Mouse (Mus musculus): ENCODE measurements around the gene Flt4. TPM values are rescaled to one million over a fixed set of nuclear protein-coding genes. Genes with fewer than 3 reads are reported as not detected.

Gene Flt4
- polyA plus RNA-seq, 2 experiments: 2.2 to 2.8 TPM

- Histone ChIP-seq H3K27ac (peak overlapping the region; percentile 19), H3K9me3 (ENCODE audit: control insufficient read depth, low read length) (no peaks in the 10 kb centered on the region), H3K4me2 (ENCODE audit: low read depth) (peak overlapping the region; percentile 21; the same call in 1 of the 2 replicates), H3K9ac (replicated peaks) (no peak overlapping the region; the same call in 1 of the 2 replicates), H3K4me1 (replicated peaks; ENCODE audit: control insufficient read depth in 2 of 2, insufficient read depth in 2 of 2, low read length in 1 of 2) (peaks cover 11 to 22% of the 10 kb centered on the region in 2 experiments; a peak in 3 of 4 replicates), H3K36me3 (replicated peaks; ENCODE audit: control insufficient read depth, insufficient read depth, low read depth) (no peaks in the 10 kb centered on the region), H3K27me3 (ENCODE audit: control insufficient read depth, insufficient read depth, low read length) (no peaks in the 10 kb centered on the region), H3K4me3 (ENCODE audit: insufficient read depth in 1 of 2, low read depth in 2 of 2, low read length in 2 of 2) (no peak overlapping the region)
- WGBS (ENCODE audit: insufficient replicate concordance): 55% methylated on average over 18 of the region's 18 CpGs
- DNase-seq (ENCODE audit: low read depth in 3 of 3, low spot score in 3 of 3) (peak; percentile 39 to 53 (median 45)), ATAC-seq (ENCODE audit: insufficient read depth) (no peak)
- TF ChIP-seq EP300 (IDR thresholded peaks at IDR 0.05; ENCODE audit: low read depth) (no peak), CTCF (IDR thresholded peaks at IDR 0.05; ENCODE audit: low read depth) (peak; percentile 77)
These were observed 41.3 kb downstream of the Flt4 start for GRCm38 (mm10) chr11:49650113-49650993.

- WGBS (ENCODE audit: insufficient replicate concordance): 44% methylated on average over 16 of the region's 16 CpGs
- H3K27ac ChIP-seq: peak overlapping the region; percentile 19
- TF ChIP-seq CTCF (IDR thresholded peaks at IDR 0.05; ENCODE audit: low read depth): no peak
- TF ChIP-seq EP300 (IDR thresholded peaks at IDR 0.05; ENCODE audit: low read depth): peak; percentile 74
- peak; percentile 50 to 58 (median 58) for DNase-seq (ENCODE audit: low read depth in 3 of 3, low spot score in 3 of 3)
- H3K4me1 ChIP-seq (replicated peaks; ENCODE audit: control insufficient read depth in 2 of 2, insufficient read depth in 2 of 2, low read length in 1 of 2): peaks cover 11 to 22% of the 10 kb centered on the region in 2 experiments; a peak in 3 of 4 replicates
- H3K36me3 ChIP-seq (replicated peaks; ENCODE audit: control insufficient read depth, insufficient read depth, low read depth): no peaks in the 10 kb centered on the region
- H3K4me2 ChIP-seq (ENCODE audit: low read depth): peak overlapping the region; percentile 21
- no peaks in the 10 kb centered on the region for H3K27me3 ChIP-seq (ENCODE audit: control insufficient read depth, insufficient read depth, low read length)
- H3K4me3 ChIP-seq (ENCODE audit: insufficient read depth in 1 of 2, low read depth in 2 of 2, low read length in 2 of 2): no peak overlapping the region
- peak; percentile 85 for ATAC-seq (ENCODE audit: insufficient read depth)
- H3K9ac ChIP-seq (replicated peaks): peak overlapping the region; percentile 23
- H3K9me3 ChIP-seq (ENCODE audit: control insufficient read depth, low read length): no peaks in the 10 kb centered on the region
These were observed 42.1 kb downstream of the Flt4 start for GRCm38 (mm10) chr11:49650994-49651761.

GRCm38 (mm10) chr11:49651762-49652322 is 42.8 kb downstream of the Flt4 start:
- peak in 1 of 3 experiments; percentile 27 for DNase-seq (ENCODE audit: low read depth in 3 of 3, low spot score in 3 of 3)
- Histone ChIP-seq H3K27ac (peak overlapping the region; percentile 19), H3K4me1 (replicated peaks; ENCODE audit: control insufficient read depth in 2 of 2, insufficient read depth in 2 of 2, low read length in 1 of 2) (peaks cover 11 to 22% of the 10 kb centered on the region in 2 experiments; a peak in 3 of 4 replicates), H3K36me3 (replicated peaks; ENCODE audit: control insufficient read depth, insufficient read depth, low read depth) (no peaks in the 10 kb centered on the region), H3K27me3 (ENCODE audit: control insufficient read depth, insufficient read depth, low read length) (no peaks in the 10 kb centered on the region), H3K9me3 (ENCODE audit: control insufficient read depth, low read length) (no peaks in the 10 kb centered on the region), H3K9ac (replicated peaks) (no peak overlapping the region), H3K4me2 (ENCODE audit: low read depth) (peak overlapping the region; percentile 21), H3K4me3 (ENCODE audit: insufficient read depth in 1 of 2, low read depth in 2 of 2, low read length in 2 of 2) (no peak overlapping the region)
- peak; percentile 57 for ATAC-seq (ENCODE audit: insufficient read depth)
- 37% methylated on average over 10 of the region's 10 CpGs for WGBS (ENCODE audit: insufficient replicate concordance)
- TF ChIP-seq CTCF (IDR thresholded peaks at IDR 0.05; ENCODE audit: low read depth): no peak
- TF ChIP-seq EP300 (IDR thresholded peaks at IDR 0.05; ENCODE audit: low read depth): no peak

GRCm38 (mm10) chr11:49652401-49653078 is 43.5 kb downstream of the Flt4 start:
- DNase-seq (ENCODE audit: low read depth in 3 of 3, low spot score in 3 of 3) (peak; percentile 67 to 72 (median 69)), ATAC-seq (ENCODE audit: insufficient read depth) (peak; percentile 45; the same call in 1 of the 2 replicates)
- Histone ChIP-seq H3K9ac (replicated peaks) (no peak overlapping the region), H3K27me3 (ENCODE audit: control insufficient read depth, insufficient read depth, low read length) (no peaks in the 10 kb centered on the region), H3K36me3 (replicated peaks; ENCODE audit: control insufficient read depth, insufficient read depth, low read depth) (no peaks in the 10 kb centered on the region), H3K9me3 (ENCODE audit: control insufficient read depth, low read length) (no peaks in the 10 kb centered on the region), H3K4me3 (ENCODE audit: insufficient read depth in 1 of 2, low read depth in 2 of 2, low read length in 2 of 2) (peak overlapping the region in 1 of 2 experiments; percentile 28; a peak in 2 of 4 replicates), H3K4me1 (replicated peaks; ENCODE audit: control insufficient read depth in 2 of 2, insufficient read depth in 2 of 2, low read length in 1 of 2) (peaks cover 11 to 22% of the 10 kb centered on the region in 2 experiments; a peak in 3 of 4 replicates), H3K27ac (no peak overlapping the region), H3K4me2 (ENCODE audit: low read depth) (peak overlapping the region; percentile 35)
- whole genome bisulfite sequencing (ENCODE audit: insufficient replicate concordance): 17% methylated on average over 19 of the region's 19 CpGs
- TF ChIP-seq CTCF (IDR thresholded peaks at IDR 0.05; ENCODE audit: low read depth): peak; percentile 83
- TF ChIP-seq EP300 (IDR thresholded peaks at IDR 0.05; ENCODE audit: low read depth): no peak
